Mouse (Mus musculus): ENCODE measurements around the gene Nemp2. TPM values are rescaled to one million over a fixed set of nuclear protein-coding genes. Genes with fewer than 3 reads are reported as not detected.

Gene Nemp2
- 6.2 and 6.8 TPM in 2 replicates for polyA plus RNA-seq (2015; fragmentation: Nextera tagmentation; extraction: Ambion mirVana)

DNA sequence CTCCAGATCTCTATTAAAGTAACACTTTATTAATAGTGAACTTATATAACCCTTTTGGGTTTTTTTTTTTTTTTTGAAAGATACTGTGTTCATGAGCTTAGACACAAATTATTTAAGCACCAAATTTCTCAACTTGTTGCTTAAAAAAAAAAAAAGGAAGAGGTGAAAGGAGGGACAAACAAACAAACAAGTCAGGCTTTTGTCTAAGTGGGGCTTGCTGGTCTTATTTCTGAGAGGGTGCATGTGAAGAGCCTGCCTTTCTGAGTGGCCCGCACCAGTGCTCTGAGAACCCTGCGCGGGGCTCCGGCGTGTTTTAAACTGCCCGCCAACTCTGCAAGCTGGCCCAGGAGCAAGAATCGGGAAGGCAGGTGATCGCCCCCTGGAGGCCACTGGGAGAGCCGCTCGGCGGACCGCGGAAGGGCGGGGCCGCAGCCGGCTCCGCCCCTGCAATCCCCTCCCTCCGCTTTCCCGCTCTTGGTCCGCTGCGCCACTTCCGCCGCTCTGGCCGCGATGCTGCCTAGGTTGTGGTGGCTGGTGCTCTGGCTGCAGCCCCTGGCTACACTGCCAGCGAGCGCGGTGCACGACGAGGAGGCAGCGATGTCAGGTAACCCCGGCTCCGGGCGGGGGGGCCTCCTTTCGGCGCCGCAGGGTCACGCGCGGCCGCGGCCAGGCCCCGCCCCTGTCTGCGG lies at the start of gene Nemp2:
TSS of gene Nemp2 (plus strand) at position 456 of the 689 bp plus-strand sequence.
- no peaks in the 10 kb centered on the region for H3K36me3 ChIP-seq
- under 1% methylated on average over 43 of the region's 44 CpGs for WGBS
- H3K9me3 ChIP-seq = no peaks in the 10 kb centered on the region
- peak within 1 kb of the TSS; percentile 77 for H3K4me3 ChIP-seq (replicated peaks)
- H3K4me2 ChIP-seq (replicated peaks) = peak within 1 kb of the TSS; percentile 50
- H3K4me1 ChIP-seq (replicated peaks) = no peaks in the 10 kb centered on the region; the same call in 1 of the 2 replicates
- peak within 1 kb of the TSS; percentile 72 for H3K27ac ChIP-seq
- ATAC-seq = peak; percentile 96
- H3K27me3 ChIP-seq (replicated peaks) = no peaks in the 10 kb centered on the region
- H3K9ac ChIP-seq = peak within 1 kb of the TSS; percentile 84

DNA sequence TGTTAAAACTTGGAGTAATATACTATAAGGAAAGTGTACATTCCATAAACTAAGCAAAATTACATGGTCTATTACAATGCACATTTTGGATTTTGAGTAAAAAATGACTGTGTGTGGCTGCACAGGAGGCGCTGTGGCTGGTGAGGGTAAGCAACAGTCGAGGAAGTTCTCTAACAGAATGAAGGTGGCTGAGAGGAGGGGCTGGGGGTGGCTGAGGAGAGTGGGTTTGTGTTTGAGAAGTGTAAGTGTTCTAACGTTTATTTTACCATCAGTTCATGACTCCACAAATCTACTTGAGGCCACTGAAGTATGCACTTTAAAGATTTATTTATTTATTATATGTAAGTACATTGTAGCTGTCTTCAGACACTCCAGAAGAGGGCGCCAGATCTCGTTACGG lies 48.8 kb upstream of the Nemp2 start:
- Histone ChIP-seq H3K27ac (no peak overlapping the region), H3K4me3 (replicated peaks) (no peak overlapping the region), H3K27me3 (replicated peaks) (no peaks in the 10 kb centered on the region), H3K36me3 (no peaks in the 10 kb centered on the region), H3K4me1 (replicated peaks) (peaks cover 6% of the 10 kb centered on the region), H3K9me3 (no peaks in the 10 kb centered on the region), H3K4me2 (replicated peaks) (no peak overlapping the region), H3K9ac (no peak overlapping the region)
- ATAC-seq = no peak
- 62% methylated on average over 6 of the region's 6 CpGs for WGBS

DNA sequence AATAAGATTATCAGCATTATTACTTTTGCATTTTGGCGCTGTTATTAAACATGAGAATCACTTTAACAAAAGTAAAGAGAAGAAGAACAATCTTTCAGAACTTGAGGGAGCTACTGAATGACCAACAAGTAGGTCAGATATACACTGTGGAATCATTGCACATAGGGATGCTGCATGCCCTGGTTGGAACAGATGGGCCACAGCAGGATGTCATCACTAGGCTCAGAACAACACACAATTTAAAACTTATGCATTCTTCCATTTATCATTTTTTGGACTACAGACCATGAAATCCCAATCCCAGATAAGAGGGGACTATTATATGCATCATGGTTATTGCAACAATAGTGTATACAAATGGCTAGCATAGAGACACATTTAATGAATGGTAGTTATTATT lies 47.6 kb upstream of the Nemp2 start:
- H3K4me3 ChIP-seq (replicated peaks) = no peak overlapping the region
- 93% methylated on average over 1 of the region's 1 CpGs for WGBS
- H3K27ac ChIP-seq = no peak overlapping the region
- H3K9ac ChIP-seq = no peak overlapping the region
- H3K4me2 ChIP-seq (replicated peaks) = no peak overlapping the region
- no peak for ATAC-seq
- peaks cover 6% of the 10 kb centered on the region for H3K4me1 ChIP-seq (replicated peaks)
- no peaks in the 10 kb centered on the region for H3K27me3 ChIP-seq (replicated peaks)
- no peaks in the 10 kb centered on the region for H3K9me3 ChIP-seq
- no peaks in the 10 kb centered on the region for H3K36me3 ChIP-seq

DNA sequence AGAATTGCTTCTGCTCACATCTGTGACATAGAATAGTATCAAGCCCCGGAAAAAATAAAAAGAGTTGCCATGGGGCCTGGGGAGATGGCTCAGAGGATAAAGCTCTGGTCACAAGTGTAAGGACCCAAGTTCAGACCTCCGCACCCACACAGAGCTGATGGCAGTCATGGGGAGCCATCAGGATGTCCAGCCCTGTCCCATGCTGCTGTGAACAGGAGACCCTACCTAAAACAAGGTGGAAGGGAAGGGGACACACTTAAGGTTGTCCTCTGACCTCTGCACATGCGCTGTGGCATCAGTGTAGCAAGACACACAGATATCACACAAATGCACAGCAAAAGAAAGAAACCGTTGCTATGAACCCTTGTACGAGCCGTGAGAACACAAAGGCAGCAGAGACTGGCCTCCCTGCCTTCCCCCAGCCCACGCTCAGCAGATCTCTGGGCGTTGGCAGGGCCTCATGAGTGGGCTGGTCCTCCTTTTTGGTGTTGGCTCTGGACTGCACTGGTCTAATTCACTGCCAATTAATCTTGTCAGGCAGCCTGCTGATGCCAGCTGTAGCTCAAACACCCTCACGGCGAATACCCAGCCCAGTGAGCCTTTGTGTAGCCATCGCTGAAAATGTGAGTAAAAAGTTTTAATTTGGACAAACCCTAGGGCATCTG lies 33.4 kb upstream of the Nemp2 start:
- no peaks in the 10 kb centered on the region for H3K27me3 ChIP-seq (replicated peaks)
- peak; percentile 80 for ATAC-seq
- 61% methylated on average over 11 of the region's 11 CpGs for WGBS
- no peaks in the 10 kb centered on the region for H3K36me3 ChIP-seq
- H3K4me1 ChIP-seq (replicated peaks) = 0 out of 2 replicates have a peak, but pooled peaks cover 3% of the 10 kb centered on the region
- H3K27ac ChIP-seq = no peak overlapping the region
- no peak overlapping the region for H3K9ac ChIP-seq
- H3K9me3 ChIP-seq = no peaks in the 10 kb centered on the region
- H3K4me2 ChIP-seq (replicated peaks) = no peak overlapping the region
- no peak overlapping the region for H3K4me3 ChIP-seq (replicated peaks)

- Histone ChIP-seq H3K27me3 (replicated peaks) (no peaks in the 10 kb centered on the region), H3K27ac (no peak overlapping the region), H3K4me3 (replicated peaks) (no peak overlapping the region), H3K4me2 (replicated peaks) (no peak overlapping the region; the same call in 1 of the 2 replicates), H3K9me3 (no peaks in the 10 kb centered on the region), H3K36me3 (no peaks in the 10 kb centered on the region), H3K9ac (no peak overlapping the region), H3K4me1 (replicated peaks) (0 out of 2 replicates have a peak, but pooled peaks cover 3% of the 10 kb centered on the region)
- ATAC-seq = peak; percentile 87
- WGBS = 47% methylated on average over 11 of the region's 11 CpGs
These were observed 32.7 kb upstream of the Nemp2 start for GRCm38 (mm10) chr1:52597761-52598160.

- no peaks in the 10 kb centered on the region for H3K27me3 ChIP-seq (replicated peaks)
- no peak; the same call in 1 of the 2 replicates for ATAC-seq
- no peak overlapping the region; the same call in 1 of the 2 replicates for H3K4me2 ChIP-seq (replicated peaks)
- no peak overlapping the region for H3K9ac ChIP-seq
- H3K27ac ChIP-seq = no peak overlapping the region
- WGBS = 66% methylated on average over 4 of the region's 4 CpGs
- H3K9me3 ChIP-seq = no peaks in the 10 kb centered on the region
- no peak overlapping the region for H3K4me3 ChIP-seq (replicated peaks)
- no peaks in the 10 kb centered on the region for H3K36me3 ChIP-seq
- H3K4me1 ChIP-seq (replicated peaks) = 0 out of 2 replicates have a peak, but pooled peaks cover 3% of the 10 kb centered on the region
These were observed 32.1 kb upstream of the Nemp2 start for GRCm38 (mm10) chr1:52598361-52598760.

- H3K4me3 ChIP-seq (replicated peaks) = no peak overlapping the region
- no peaks in the 10 kb centered on the region for H3K9me3 ChIP-seq
- H3K9ac ChIP-seq = no peak overlapping the region
- no peak overlapping the region for H3K4me2 ChIP-seq (replicated peaks)
- no peak for ATAC-seq
- H3K4me1 ChIP-seq (replicated peaks) = 0 out of 2 replicates have a peak, but pooled peaks cover 3% of the 10 kb centered on the region
- H3K27ac ChIP-seq = no peak overlapping the region
- no peaks in the 10 kb centered on the region for H3K36me3 ChIP-seq
- WGBS = 76% methylated on average over 3 of the region's 3 CpGs
- H3K27me3 ChIP-seq (replicated peaks) = no peaks in the 10 kb centered on the region
These were observed 29.0 kb upstream of the Nemp2 start for GRCm38 (mm10) chr1:52601496-52601895.

DNA sequence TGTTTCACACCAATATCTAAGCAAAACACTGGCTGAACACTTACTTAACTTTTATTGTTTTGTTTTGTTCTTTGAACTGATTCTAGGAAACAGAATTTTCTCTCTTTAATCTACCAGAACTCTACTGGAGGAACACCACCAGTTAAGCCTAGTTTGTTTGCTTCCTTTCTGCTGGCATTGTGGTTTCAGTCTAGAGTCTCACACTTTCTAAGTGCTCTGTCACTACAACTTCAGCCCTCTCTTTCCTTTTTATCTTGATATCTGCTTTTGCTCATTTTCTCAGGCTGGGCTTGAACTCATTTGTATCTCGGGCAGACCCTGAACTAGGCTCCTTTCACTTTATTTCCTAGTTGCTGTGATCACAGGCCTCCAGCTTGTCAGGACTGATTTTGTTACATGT lies 22.8 kb upstream of the Nemp2 start:
- no peak overlapping the region for H3K4me3 ChIP-seq (replicated peaks)
- no peak overlapping the region for H3K27ac ChIP-seq
- 76% methylated on average over 1 of the region's 1 CpGs for WGBS
- no peaks in the 10 kb centered on the region for H3K4me1 ChIP-seq (replicated peaks)
- H3K9ac ChIP-seq = no peak overlapping the region
- no peak overlapping the region for H3K4me2 ChIP-seq (replicated peaks)
- no peaks in the 10 kb centered on the region for H3K36me3 ChIP-seq
- no peak for ATAC-seq
- no peaks in the 10 kb centered on the region for H3K9me3 ChIP-seq
- no peaks in the 10 kb centered on the region for H3K27me3 ChIP-seq (replicated peaks)

DNA sequence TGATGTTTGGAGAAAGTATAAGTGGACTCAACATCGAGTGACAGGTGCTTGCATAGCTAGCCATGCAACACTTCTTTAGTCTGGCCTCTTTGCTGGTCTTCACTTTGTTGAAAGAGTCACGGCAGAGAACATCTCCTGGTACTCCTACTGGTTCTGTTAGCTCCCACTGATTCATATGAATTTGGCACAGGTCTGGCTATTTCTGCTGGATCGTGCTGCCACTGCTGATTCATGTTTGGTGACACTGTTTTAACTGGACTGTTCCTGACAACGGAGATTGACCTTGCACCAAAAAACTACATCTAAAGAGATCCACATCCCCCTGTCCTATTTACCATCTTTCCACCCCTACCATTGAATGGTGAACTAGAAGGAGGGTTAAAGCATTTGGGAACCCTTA lies 22.0 kb upstream of the Nemp2 start:
- Histone ChIP-seq H3K4me2 (replicated peaks) (no peak overlapping the region), H3K9me3 (no peaks in the 10 kb centered on the region), H3K27me3 (replicated peaks) (no peaks in the 10 kb centered on the region), H3K4me3 (replicated peaks) (no peak overlapping the region), H3K4me1 (replicated peaks) (no peaks in the 10 kb centered on the region), H3K9ac (no peak overlapping the region), H3K36me3 (no peaks in the 10 kb centered on the region), H3K27ac (no peak overlapping the region)
- no peak for ATAC-seq
- 82% methylated on average over 4 of the region's 4 CpGs for WGBS

DNA sequence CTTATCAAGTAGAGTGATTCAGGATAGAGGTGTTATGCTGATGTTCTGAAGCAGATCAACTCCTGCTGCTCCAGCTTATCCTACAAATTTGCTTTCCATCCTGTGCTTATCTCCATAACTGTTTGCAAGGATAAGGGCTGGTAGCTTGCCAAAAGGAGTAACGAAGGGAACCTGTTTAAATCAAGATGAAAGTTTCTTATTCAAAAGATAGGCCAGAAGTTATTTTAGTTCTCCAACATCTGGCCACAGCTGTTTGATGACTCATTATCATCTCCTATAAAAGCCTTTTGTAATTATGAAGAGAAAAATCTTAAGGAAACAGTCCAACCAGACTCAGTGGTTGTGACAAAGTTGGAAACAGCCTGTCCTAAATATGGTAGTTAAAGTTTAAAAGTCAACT lies 12.3 kb upstream of the Nemp2 start:
- WGBS = 55% methylated on average over 1 of the region's 1 CpGs
- Histone ChIP-seq H3K4me2 (replicated peaks) (no peak overlapping the region), H3K4me1 (replicated peaks) (no peaks in the 10 kb centered on the region), H3K36me3 (no peaks in the 10 kb centered on the region), H3K27ac (no peak overlapping the region), H3K4me3 (replicated peaks) (no peak overlapping the region), H3K9ac (no peak overlapping the region), H3K27me3 (replicated peaks) (no peaks in the 10 kb centered on the region), H3K9me3 (no peaks in the 10 kb centered on the region)
- no peak for ATAC-seq

DNA sequence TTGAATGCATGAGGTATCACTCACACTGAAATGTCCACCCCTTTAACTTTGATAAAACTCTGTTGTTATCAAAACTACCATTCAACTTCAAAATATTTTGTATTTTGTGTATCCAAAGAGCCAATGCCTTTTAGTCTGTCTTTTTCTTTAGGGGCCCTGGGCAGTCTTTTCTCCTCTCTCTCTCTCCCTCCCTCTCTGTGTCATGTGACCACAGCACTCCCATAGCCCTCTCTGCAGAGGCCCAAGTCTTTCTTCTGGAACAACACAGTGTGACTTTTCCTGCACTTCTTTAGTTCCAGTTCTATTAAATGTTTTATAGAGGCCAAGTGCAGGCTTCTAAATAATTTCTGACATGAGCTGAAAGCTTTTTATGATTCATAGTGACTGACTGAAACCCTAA lies 10.1 kb upstream of the Nemp2 start:
- H3K4me1 ChIP-seq (replicated peaks) = no peaks in the 10 kb centered on the region
- H3K9me3 ChIP-seq = no peaks in the 10 kb centered on the region
- no peak for ATAC-seq
- H3K27me3 ChIP-seq (replicated peaks) = no peaks in the 10 kb centered on the region
- H3K9ac ChIP-seq = no peak overlapping the region
- H3K27ac ChIP-seq = no peak overlapping the region
- no peak overlapping the region for H3K4me2 ChIP-seq (replicated peaks)
- H3K36me3 ChIP-seq = no peaks in the 10 kb centered on the region
- no peak overlapping the region for H3K4me3 ChIP-seq (replicated peaks)

- Histone ChIP-seq H3K36me3 (no peaks in the 10 kb centered on the region), H3K4me2 (replicated peaks) (peak overlapping the region; percentile 50), H3K9me3 (no peaks in the 10 kb centered on the region), H3K27me3 (replicated peaks) (no peaks in the 10 kb centered on the region), H3K4me3 (replicated peaks) (peak overlapping the region; percentile 77), H3K27ac (peak overlapping the region; percentile 72), H3K4me1 (replicated peaks) (no peaks in the 10 kb centered on the region; the same call in 1 of the 2 replicates), H3K9ac (peak overlapping the region; percentile 84)
- peak; percentile 90 for ATAC-seq
- 3% methylated on average over 6 of the region's 6 CpGs for WGBS
These were observed 415 bp downstream of the Nemp2 start for GRCm38 (mm10) chr1:52630937-52631299.

DNA sequence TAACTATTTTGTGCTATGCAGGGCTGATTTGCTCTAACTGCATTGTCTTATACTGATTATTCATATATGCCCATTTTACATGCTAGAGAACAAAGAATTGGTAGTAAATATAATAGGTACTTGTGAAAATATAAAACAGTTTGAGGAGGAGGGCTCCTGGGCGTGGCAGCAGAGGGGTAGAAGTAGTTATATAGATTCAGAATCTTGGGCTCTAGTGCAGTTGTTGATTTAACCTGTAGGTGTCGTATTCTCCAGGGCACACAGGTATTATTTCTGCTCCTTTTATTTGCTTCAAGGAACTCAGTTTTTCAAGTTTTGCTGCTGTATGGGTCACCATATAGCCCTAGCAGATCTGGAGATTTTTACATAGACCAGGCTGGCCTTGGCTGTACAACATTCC lies 1.1 kb downstream of the Nemp2 start:
- H3K4me1 ChIP-seq (replicated peaks) = no peaks in the 10 kb centered on the region; the same call in 1 of the 2 replicates
- no peak overlapping the region for H3K4me3 ChIP-seq (replicated peaks)
- H3K36me3 ChIP-seq = no peaks in the 10 kb centered on the region
- no peak overlapping the region for H3K27ac ChIP-seq
- no peak for ATAC-seq
- WGBS = 66% methylated on average over 2 of the region's 2 CpGs
- no peak overlapping the region for H3K9ac ChIP-seq
- no peaks in the 10 kb centered on the region for H3K9me3 ChIP-seq
- H3K27me3 ChIP-seq (replicated peaks) = no peaks in the 10 kb centered on the region
- H3K4me2 ChIP-seq (replicated peaks) = peak overlapping the region; percentile 50
